Mouse (Mus musculus): ENCODE measurements around the gene Aldh1l1. TPM values are rescaled to one million over a fixed set of nuclear protein-coding genes. Genes with fewer than 3 reads are reported as not detected.

Aldh1l1 gene
- polyA plus RNA-seq, 1 experiment from 2014 or later: 1.2 TPM

GRCm38 (mm10) chr6:90620791-90621583, 134.8 kb downstream of the Aldh1l1 start:
- H3K4me1 ChIP-seq (ENCODE audit: control insufficient read depth, insufficient read depth, low read length): peaks cover 62% of the 10 kb centered on the region
- no peak for ATAC-seq (replicated peaks; ENCODE audit: insufficient number of reproducible peaks, low FRiP score, low TSS enrichment)
- peak overlapping the region; percentile 46 for H3K27ac ChIP-seq (ENCODE audit: low read depth, low read length)
- H3K4me2 ChIP-seq: peak overlapping the region; percentile 15; the same call in 1 of the 2 replicates
- no peak overlapping the region for H3K4me3 ChIP-seq (ENCODE audit: low read depth, low read length)
- no peaks in the 10 kb centered on the region for H3K27me3 ChIP-seq (ENCODE audit: control insufficient read depth, insufficient read depth, low read length)
- WGBS (ENCODE audit: insufficient replicate concordance): 61% methylated on average over 9 of the region's 9 CpGs
- no peaks in the 10 kb centered on the region for H3K36me3 ChIP-seq (ENCODE audit: control insufficient read depth, insufficient read depth, low read length)
- peak overlapping the region; percentile 52; the same call in 1 of the 2 replicates for H3K9ac ChIP-seq (ENCODE audit: low read depth, low read length)
- H3K9me3 ChIP-seq (replicated peaks; ENCODE audit: control insufficient read depth, low read length): no peaks in the 10 kb centered on the region

GRCm38 (mm10) chr6:90621584-90621890, 135.3 kb downstream of the Aldh1l1 start:
- 65% methylated on average over 6 of the region's 6 CpGs for WGBS (ENCODE audit: insufficient replicate concordance)
- no peak overlapping the region for H3K4me3 ChIP-seq (ENCODE audit: low read depth, low read length)
- H3K4me2 ChIP-seq: peak overlapping the region; percentile 15; the same call in 1 of the 2 replicates

GRCm38 (mm10) chr6:90622758-90623455, 136.7 kb downstream of the Aldh1l1 start:
- peak overlapping the region; percentile 90 for H3K27ac ChIP-seq (ENCODE audit: low read depth, low read length)
- H3K36me3 ChIP-seq (ENCODE audit: control insufficient read depth, insufficient read depth, low read length): no peaks in the 10 kb centered on the region; the same call in 1 of the 2 replicates
- H3K27me3 ChIP-seq (ENCODE audit: control insufficient read depth, insufficient read depth, low read length): no peaks in the 10 kb centered on the region
- no peaks in the 10 kb centered on the region for H3K9me3 ChIP-seq (replicated peaks; ENCODE audit: control insufficient read depth, low read length)
- H3K4me1 ChIP-seq (ENCODE audit: control insufficient read depth, insufficient read depth, low read length): peaks cover 48% of the 10 kb centered on the region
- peak overlapping the region; percentile 43 for H3K4me2 ChIP-seq
- WGBS (ENCODE audit: insufficient replicate concordance): 23% methylated on average over 11 of the region's 11 CpGs
- ATAC-seq (replicated peaks; ENCODE audit: insufficient number of reproducible peaks, low FRiP score, low TSS enrichment): peak; percentile 83
- H3K4me3 ChIP-seq (ENCODE audit: low read depth, low read length): no peak overlapping the region
- peak overlapping the region; percentile 58 for H3K9ac ChIP-seq (ENCODE audit: low read depth, low read length)

More at GRCm38 (mm10) chr6:90621584-90621890, 135.3 kb downstream of the Aldh1l1 start:
- no peaks in the 10 kb centered on the region for H3K27me3 ChIP-seq (ENCODE audit: control insufficient read depth, insufficient read depth, low read length)
- H3K9me3 ChIP-seq (replicated peaks; ENCODE audit: control insufficient read depth, low read length): no peaks in the 10 kb centered on the region
- H3K9ac ChIP-seq (ENCODE audit: low read depth, low read length): no peak overlapping the region
- no peak for ATAC-seq (replicated peaks; ENCODE audit: insufficient number of reproducible peaks, low FRiP score, low TSS enrichment)
- peak overlapping the region; percentile 46; the same call in 1 of the 2 replicates for H3K27ac ChIP-seq (ENCODE audit: low read depth, low read length)
- H3K4me1 ChIP-seq (ENCODE audit: control insufficient read depth, insufficient read depth, low read length): peaks cover 57% of the 10 kb centered on the region
- H3K36me3 ChIP-seq (ENCODE audit: control insufficient read depth, insufficient read depth, low read length): no peaks in the 10 kb centered on the region; the same call in 1 of the 2 replicates

GRCm38 (mm10) chr6:90623456-90623836, 137.2 kb downstream of the Aldh1l1 start:
- WGBS (ENCODE audit: insufficient replicate concordance): 71% methylated on average over 5 of the region's 5 CpGs
- Histone ChIP-seq H3K36me3 (ENCODE audit: control insufficient read depth, insufficient read depth, low read length) (no peaks in the 10 kb centered on the region; the same call in 1 of the 2 replicates), H3K27me3 (ENCODE audit: control insufficient read depth, insufficient read depth, low read length) (no peaks in the 10 kb centered on the region), H3K4me3 (ENCODE audit: low read depth, low read length) (no peak overlapping the region), H3K27ac (ENCODE audit: low read depth, low read length) (peak overlapping the region; percentile 90), H3K4me1 (ENCODE audit: control insufficient read depth, insufficient read depth, low read length) (peaks cover 45% of the 10 kb centered on the region), H3K9me3 (replicated peaks; ENCODE audit: control insufficient read depth, low read length) (no peaks in the 10 kb centered on the region), H3K4me2 (peak overlapping the region; percentile 43), H3K9ac (ENCODE audit: low read depth, low read length) (0 out of 2 replicates have a peak overlapping the region, but pooled peaks have one; percentile 34)
- ATAC-seq (replicated peaks; ENCODE audit: insufficient number of reproducible peaks, low FRiP score, low TSS enrichment): no peak

- H3K27ac ChIP-seq (ENCODE audit: low read depth, low read length): peak overlapping the region; percentile 90
- WGBS (ENCODE audit: insufficient replicate concordance): 78% methylated on average over 6 of the region's 6 CpGs
- H3K4me3 ChIP-seq (ENCODE audit: low read depth, low read length): no peak overlapping the region
Observed at GRCm38 (mm10) chr6:90624184-90624583, 138.0 kb downstream of the Aldh1l1 start.

GRCm38 (mm10) chr6:90624733-90625132, 138.5 kb downstream of the Aldh1l1 start:
- no peaks in the 10 kb centered on the region; the same call in 1 of the 2 replicates for H3K36me3 ChIP-seq (ENCODE audit: control insufficient read depth, insufficient read depth, low read length)
- peak overlapping the region; percentile 90 for H3K27ac ChIP-seq (ENCODE audit: low read depth, low read length)
- H3K9ac ChIP-seq (ENCODE audit: low read depth, low read length): no peak overlapping the region
- WGBS (ENCODE audit: insufficient replicate concordance): 57% methylated on average over 11 of the region's 11 CpGs
- no peaks in the 10 kb centered on the region for H3K27me3 ChIP-seq (ENCODE audit: control insufficient read depth, insufficient read depth, low read length)
- peak; percentile 64; the same call in 1 of the 2 replicates for ATAC-seq (replicated peaks; ENCODE audit: insufficient number of reproducible peaks, low FRiP score, low TSS enrichment)
- H3K4me2 ChIP-seq: peak overlapping the region; percentile 21; the same call in 1 of the 2 replicates
- H3K4me1 ChIP-seq (ENCODE audit: control insufficient read depth, insufficient read depth, low read length): peaks cover 32% of the 10 kb centered on the region
- H3K4me3 ChIP-seq (ENCODE audit: low read depth, low read length): no peak overlapping the region
- no peaks in the 10 kb centered on the region for H3K9me3 ChIP-seq (replicated peaks; ENCODE audit: control insufficient read depth, low read length)

More at GRCm38 (mm10) chr6:90624184-90624583, 138.0 kb downstream of the Aldh1l1 start:
- H3K4me1 ChIP-seq (ENCODE audit: control insufficient read depth, insufficient read depth, low read length): peaks cover 37% of the 10 kb centered on the region
- H3K36me3 ChIP-seq (ENCODE audit: control insufficient read depth, insufficient read depth, low read length): no peaks in the 10 kb centered on the region; the same call in 1 of the 2 replicates
- H3K9me3 ChIP-seq (replicated peaks; ENCODE audit: control insufficient read depth, low read length): no peaks in the 10 kb centered on the region
- no peaks in the 10 kb centered on the region for H3K27me3 ChIP-seq (ENCODE audit: control insufficient read depth, insufficient read depth, low read length)
- H3K9ac ChIP-seq (ENCODE audit: low read depth, low read length): 0 out of 2 replicates have a peak overlapping the region, but pooled peaks have one; percentile 43
- no peak for ATAC-seq (replicated peaks; ENCODE audit: insufficient number of reproducible peaks, low FRiP score, low TSS enrichment)
- H3K4me2 ChIP-seq: peak overlapping the region; percentile 21

GRCm38 (mm10) chr6:90625207-90625994, 139.2 kb downstream of the Aldh1l1 start:
- H3K4me2 ChIP-seq: 0 out of 2 replicates have a peak overlapping the region, but pooled peaks have one; percentile 21
- WGBS (ENCODE audit: insufficient replicate concordance): 75% methylated on average over 7 of the region's 7 CpGs
- peaks cover 31% of the 10 kb centered on the region for H3K4me1 ChIP-seq (ENCODE audit: control insufficient read depth, insufficient read depth, low read length)
- no peaks in the 10 kb centered on the region for H3K27me3 ChIP-seq (ENCODE audit: control insufficient read depth, insufficient read depth, low read length)
- no peaks in the 10 kb centered on the region; the same call in 1 of the 2 replicates for H3K36me3 ChIP-seq (ENCODE audit: control insufficient read depth, insufficient read depth, low read length)
- no peak overlapping the region for H3K9ac ChIP-seq (ENCODE audit: low read depth, low read length)
- no peaks in the 10 kb centered on the region for H3K9me3 ChIP-seq (replicated peaks; ENCODE audit: control insufficient read depth, low read length)
- no peak overlapping the region for H3K4me3 ChIP-seq (ENCODE audit: low read depth, low read length)
- ATAC-seq (replicated peaks; ENCODE audit: insufficient number of reproducible peaks, low FRiP score, low TSS enrichment): no peak
- H3K27ac ChIP-seq (ENCODE audit: low read depth, low read length): peak overlapping the region; percentile 90

- WGBS (ENCODE audit: insufficient replicate concordance): 84% methylated on average over 4 of the region's 4 CpGs
- no peak for ATAC-seq (replicated peaks; ENCODE audit: insufficient number of reproducible peaks, low FRiP score, low TSS enrichment)
- Histone ChIP-seq H3K4me2 (no peak overlapping the region), H3K9ac (ENCODE audit: low read depth, low read length) (no peak overlapping the region), H3K9me3 (replicated peaks; ENCODE audit: control insufficient read depth, low read length) (no peaks in the 10 kb centered on the region), H3K36me3 (ENCODE audit: control insufficient read depth, insufficient read depth, low read length) (no peaks in the 10 kb centered on the region; the same call in 1 of the 2 replicates), H3K4me3 (ENCODE audit: low read depth, low read length) (no peak overlapping the region), H3K27ac (ENCODE audit: low read depth, low read length) (no peak overlapping the region), H3K4me1 (ENCODE audit: control insufficient read depth, insufficient read depth, low read length) (peaks cover 14% of the 10 kb centered on the region), H3K27me3 (ENCODE audit: control insufficient read depth, insufficient read depth, low read length) (no peaks in the 10 kb centered on the region)
Observed at GRCm38 (mm10) chr6:90627556-90627955, 141.3 kb downstream of the Aldh1l1 start.

All from heart, embryonic 11.5 days (tissue).